Mouse (Mus musculus) hindbrain, embryonic 14.5 days (tissue): ENCODE measurements around the gene Ift140. TPM values are rescaled to one million over a fixed set of nuclear protein-coding genes. Genes with fewer than 3 reads are reported as not detected.
A peak's percentile ranks its signal among the peaks of the same experiment; 100 is the strongest.

Experiments used
- ATAC-seq: fragments of 200-750 bp; cut with Nextera tagmentation; 2 replicates; pipeline ENCODE4 v1.8.0; 2017; ENCODE audit warnings: moderate number of reproducible peaks, mild to moderate bottlenecking, moderate TSS enrichment, moderate library complexity; ENCODE audit not compliant: low FRiP score
- DNase-seq: peaks from one replicate; pipeline ENCODE4 v3.0.0-alpha.2; 2015; ENCODE audit warnings: low spot score
- H3K27ac ChIP-seq: fragments of 300-500 bp; sonication (generic); 2 replicates; pipeline ENCODE4 v1.5.1; 2014; ENCODE audit warnings: mild to moderate bottlenecking, moderate library complexity
- H3K27me3 ChIP-seq: fragments of 300-500 bp; sonication (generic); 2 replicates; pipeline ENCODE4 v1.6.1; 2014; ENCODE audit warnings: mild to moderate bottlenecking, low read length, mixed read lengths; ENCODE audit not compliant: control insufficient read depth, insufficient read depth
- H3K36me3 ChIP-seq: fragments of 300-500 bp; sonication (generic); replicated peaks from 2 replicates; pipeline ENCODE4 v1.6.1; 2014; ENCODE audit not compliant: control insufficient read depth, insufficient read depth
- H3K4me1 ChIP-seq: fragments of 300-500 bp; sonication (generic); replicated peaks from 2 replicates; pipeline ENCODE4 v1.6.1; 2014; ENCODE audit warnings: antibody characterized with exemption, low read length, mixed read lengths; ENCODE audit not compliant: control insufficient read depth, insufficient read depth
- H3K4me2 ChIP-seq: fragments of 300-500 bp; sonication (generic); replicated peaks from 2 replicates; pipeline ENCODE4 v1.6.1; 2014; ENCODE audit warnings: mild to moderate bottlenecking, moderate library complexity
- H3K4me3 ChIP-seq: fragments of 300-500 bp; sonication (generic); replicated peaks from 2 replicates; pipeline ENCODE4 v1.5.1; 2014; ENCODE audit warnings: mild to moderate bottlenecking, low read length
- H3K9ac ChIP-seq: fragments of 300-500 bp; sonication (generic); 2 replicates; pipeline ENCODE4 v1.6.1; 2014
- H3K9me3 ChIP-seq: fragments of 300-500 bp; sonication (generic); 2 replicates; pipeline ENCODE4 v1.6.1; 2016; ENCODE audit warnings: low read length; ENCODE audit not compliant: control insufficient read depth
- WGBS: fragments of 180-500 bp; shearing (Covaris S2); extraction: QIAGEN DNeasy Blood & Tissue Kit; methylation state at CpG from one replicate; pipeline ENCODE4 v1.1.7; 2014; 5-methylcytosine and 5-hydroxymethylcytosine counted together
- polyA plus RNA-seq: library from polyadenylated mRNA; unstranded; fragments of >200 nt; fragmentation: Nextera tagmentation; extraction: Ambion mirVana; gene quantifications from 2 replicates; pipeline ENCODE4 v1.2.1, GENCODE M21; 2014

Gene Ift140
- polyA plus RNA-seq, 1 experiment from 2014 or later, result 15.9 TPM

GRCm38 (mm10) chr17:25066595-25066994 lies 50.7 kb downstream of the Ift140 start:
- Histone ChIP-seq H3K27ac (no peak overlapping the region), H3K4me2 (no peak overlapping the region), H3K4me1 (no peaks in the 10 kb centered on the region), H3K9ac (no peak overlapping the region), H3K4me3 (no peak overlapping the region), H3K36me3 (peaks cover 21% of the 10 kb centered on the region), H3K9me3 (no peaks in the 10 kb centered on the region), H3K27me3 (no peaks in the 10 kb centered on the region)
- WGBS, result 97% methylated on average over 7 of the region's 7 CpGs
- no peak for DNase-seq
- no peak for ATAC-seq

- no peaks in the 10 kb centered on the region for H3K27me3 ChIP-seq
- no peak overlapping the region for H3K4me2 ChIP-seq
- 82% methylated on average over 8 of the region's 8 CpGs for WGBS
- ATAC-seq, result no peak
- peaks cover 14% of the 10 kb centered on the region for H3K36me3 ChIP-seq
- no peak overlapping the region for H3K27ac ChIP-seq
- no peak overlapping the region for H3K9ac ChIP-seq
- DNase-seq, result no peak
- H3K9me3 ChIP-seq, result no peaks in the 10 kb centered on the region
- no peaks in the 10 kb centered on the region for H3K4me1 ChIP-seq
- no peak overlapping the region for H3K4me3 ChIP-seq
Observed at GRCm38 (mm10) chr17:25067442-25067851, 51.6 kb downstream of the Ift140 start.

GRCm38 (mm10) chr17:25068690-25069089 lies 52.8 kb downstream of the Ift140 start:
- H3K9me3 ChIP-seq, result no peaks in the 10 kb centered on the region
- H3K4me2 ChIP-seq, result no peak overlapping the region
- DNase-seq, result no peak
- H3K27ac ChIP-seq, result no peak overlapping the region
- H3K27me3 ChIP-seq, result no peaks in the 10 kb centered on the region
- no peak for ATAC-seq
- WGBS, result 78% methylated on average over 2 of the region's 2 CpGs
- peaks cover 10% of the 10 kb centered on the region for H3K36me3 ChIP-seq
- no peaks in the 10 kb centered on the region for H3K4me1 ChIP-seq
- H3K9ac ChIP-seq, result no peak overlapping the region
- H3K4me3 ChIP-seq, result no peak overlapping the region

- H3K4me1 ChIP-seq, result peaks cover 19% of the 10 kb centered on the region
- no peak overlapping the region for H3K9ac ChIP-seq
- H3K27ac ChIP-seq, result no peak overlapping the region
- no peaks in the 10 kb centered on the region for H3K9me3 ChIP-seq
- DNase-seq (no peak), ATAC-seq (no peak)
- no peaks in the 10 kb centered on the region; the same call in 1 of the 2 replicates for H3K36me3 ChIP-seq
- H3K4me2 ChIP-seq, result no peak overlapping the region
- WGBS, result 81% methylated on average over 4 of the region's 4 CpGs
- no peak overlapping the region for H3K4me3 ChIP-seq
- H3K27me3 ChIP-seq, result no peaks in the 10 kb centered on the region
Observed at GRCm38 (mm10) chr17:25076906-25077305, 61.0 kb downstream of the Ift140 start.

GRCm38 (mm10) chr17:25077771-25078372 lies 62.0 kb downstream of the Ift140 start:
- DNase-seq (peak; percentile 64), ATAC-seq (peak; percentile 73; the same call in 1 of the 2 replicates)
- WGBS, result 55% methylated on average over 13 of the region's 13 CpGs
- Histone ChIP-seq H3K9me3 (no peaks in the 10 kb centered on the region), H3K4me3 (0 out of 2 replicates have a peak overlapping the region, but pooled peaks have one; percentile 20), H3K4me2 (peak overlapping the region; percentile 24), H3K27ac (peak overlapping the region; percentile 53), H3K9ac (peak overlapping the region; percentile 34; the same call in 1 of the 2 replicates), H3K27me3 (no peaks in the 10 kb centered on the region), H3K4me1 (peaks cover 19% of the 10 kb centered on the region), H3K36me3 (no peaks in the 10 kb centered on the region; the same call in 1 of the 2 replicates)

GRCm38 (mm10) chr17:25080210-25080609 lies 64.3 kb downstream of the Ift140 start:
- ATAC-seq (no peak), DNase-seq (no peak)
- Histone ChIP-seq H3K4me3 (peak overlapping the region; percentile 20), H3K4me1 (peaks cover 19% of the 10 kb centered on the region), H3K36me3 (no peaks in the 10 kb centered on the region; the same call in 1 of the 2 replicates), H3K27ac (peak overlapping the region; percentile 51), H3K27me3 (no peaks in the 10 kb centered on the region), H3K9me3 (no peaks in the 10 kb centered on the region), H3K4me2 (no peak overlapping the region), H3K9ac (peak overlapping the region; percentile 33)
- WGBS, result 91% methylated on average over 13 of the region's 13 CpGs

GRCm38 (mm10) chr17:25080960-25081381 lies 65.1 kb downstream of the Ift140 start:
- DNase-seq (no peak), ATAC-seq (no peak)
- no peaks in the 10 kb centered on the region for H3K27me3 ChIP-seq
- H3K9ac ChIP-seq, result peak overlapping the region; percentile 33; the same call in 1 of the 2 replicates
- 90% methylated on average over 11 of the region's 11 CpGs for WGBS
- H3K4me3 ChIP-seq, result peak overlapping the region; percentile 20
- H3K4me1 ChIP-seq, result peaks cover 19% of the 10 kb centered on the region
- peak overlapping the region; percentile 51; the same call in 1 of the 2 replicates for H3K27ac ChIP-seq
- no peaks in the 10 kb centered on the region; the same call in 1 of the 2 replicates for H3K36me3 ChIP-seq
- H3K4me2 ChIP-seq, result peak overlapping the region; percentile 25; the same call in 1 of the 2 replicates
- H3K9me3 ChIP-seq, result no peaks in the 10 kb centered on the region

GRCm38 (mm10) chr17:25082081-25082847 lies 66.4 kb downstream of the Ift140 start:
- WGBS, result 78% methylated on average over 14 of the region's 14 CpGs
- Histone ChIP-seq H3K9ac (no peak overlapping the region), H3K27me3 (no peaks in the 10 kb centered on the region), H3K27ac (no peak overlapping the region), H3K4me2 (no peak overlapping the region), H3K9me3 (no peaks in the 10 kb centered on the region), H3K4me3 (no peak overlapping the region), H3K4me1 (peaks cover 15% of the 10 kb centered on the region), H3K36me3 (no peaks in the 10 kb centered on the region; the same call in 1 of the 2 replicates)
- DNase-seq (no peak), ATAC-seq (no peak)

- ATAC-seq (no peak), DNase-seq (no peak)
- WGBS, result 78% methylated on average over 3 of the region's 3 CpGs
- Histone ChIP-seq H3K4me1 (peaks cover 9% of the 10 kb centered on the region; the same call in 1 of the 2 replicates), H3K9me3 (no peaks in the 10 kb centered on the region), H3K36me3 (peaks cover 3% of the 10 kb centered on the region; the same call in 1 of the 2 replicates), H3K9ac (no peak overlapping the region), H3K4me3 (no peak overlapping the region), H3K27me3 (no peaks in the 10 kb centered on the region), H3K27ac (no peak overlapping the region), H3K4me2 (no peak overlapping the region)
Observed at GRCm38 (mm10) chr17:25082887-25083286, 67.0 kb downstream of the Ift140 start.
